Mouse (Mus musculus): ENCODE measurements at regions not wholly inside any gene's neighbourhood (a gene's known extent, or its start where the extent isn't known, plus 50 kb on each side); places are given as distances from the start of the nearest gene placed in this dataset.
A peak's percentile ranks its signal among the peaks of the same experiment; 100 is the strongest.

GRCm38 (mm10) chr16:5713476-5713875 is 171.7 kb upstream of the Rbfox1 start:
- Histone ChIP-seq H3K27ac (replicated peaks; ENCODE audit: low read depth, low read length) (no peak overlapping the region), H3K27me3 (ENCODE audit: control insufficient read depth, insufficient read depth, low read length) (no peaks in the 10 kb centered on the region), H3K4me2 (ENCODE audit: low read length) (no peak overlapping the region), H3K36me3 (ENCODE audit: control insufficient read depth, insufficient read depth, low read length) (no peaks in the 10 kb centered on the region), H3K9ac (replicated peaks; ENCODE audit: low read length) (no peak overlapping the region), H3K4me1 (ENCODE audit: control insufficient read depth, insufficient read depth, low read length) (no peaks in the 10 kb centered on the region), H3K9me3 (ENCODE audit: control insufficient read depth, low read length) (no peaks in the 10 kb centered on the region), H3K4me3 (replicated peaks; ENCODE audit: low read depth, low read length) (no peak overlapping the region)
- DNase-seq (no peak), ATAC-seq (ENCODE audit: low FRiP score, low TSS enrichment) (no peak)
- WGBS = 59% methylated on average over 4 of the region's 4 CpGs

- ATAC-seq (ENCODE audit: low FRiP score, low TSS enrichment) = no peak
- no peak overlapping the region for H3K27ac ChIP-seq (replicated peaks; ENCODE audit: low read depth, low read length)
- H3K27me3 ChIP-seq (ENCODE audit: control insufficient read depth, insufficient read depth, low read length) = no peaks in the 10 kb centered on the region
- H3K4me1 ChIP-seq (ENCODE audit: control insufficient read depth, insufficient read depth, low read length) = no peaks in the 10 kb centered on the region
- no peak overlapping the region for H3K9ac ChIP-seq (replicated peaks; ENCODE audit: low read length)
- no peak for DNase-seq
- WGBS = 78% methylated on average over 5 of the region's 5 CpGs
- no peak overlapping the region for H3K4me2 ChIP-seq (ENCODE audit: low read length)
- no peaks in the 10 kb centered on the region for H3K9me3 ChIP-seq (ENCODE audit: control insufficient read depth, low read length)
- no peak overlapping the region for H3K4me3 ChIP-seq (replicated peaks; ENCODE audit: low read depth, low read length)
- no peaks in the 10 kb centered on the region for H3K36me3 ChIP-seq (ENCODE audit: control insufficient read depth, insufficient read depth, low read length)
Observed at GRCm38 (mm10) chr16:5709831-5710230, 175.3 kb upstream of the Rbfox1 start.

GRCm38 (mm10) chr16:5700731-5701255 is 184.4 kb upstream of the Rbfox1 start:
- no peaks in the 10 kb centered on the region for H3K27me3 ChIP-seq (ENCODE audit: control insufficient read depth, insufficient read depth, low read length)
- DNase-seq (peak; percentile 59), ATAC-seq (ENCODE audit: low FRiP score, low TSS enrichment) (no peak)
- WGBS = 56% methylated on average over 9 of the region's 9 CpGs
- no peaks in the 10 kb centered on the region for H3K4me1 ChIP-seq (ENCODE audit: control insufficient read depth, insufficient read depth, low read length)
- no peak overlapping the region for H3K9ac ChIP-seq (replicated peaks; ENCODE audit: low read length)
- H3K36me3 ChIP-seq (ENCODE audit: control insufficient read depth, insufficient read depth, low read length) = no peaks in the 10 kb centered on the region
- no peaks in the 10 kb centered on the region for H3K9me3 ChIP-seq (ENCODE audit: control insufficient read depth, low read length)
- H3K4me3 ChIP-seq (replicated peaks; ENCODE audit: low read depth, low read length) = no peak overlapping the region
- H3K27ac ChIP-seq (replicated peaks; ENCODE audit: low read depth, low read length) = no peak overlapping the region
- H3K4me2 ChIP-seq (ENCODE audit: low read length) = no peak overlapping the region

- Histone ChIP-seq H3K36me3 (ENCODE audit: control insufficient read depth, insufficient read depth, low read length) (no peaks in the 10 kb centered on the region), H3K27ac (replicated peaks; ENCODE audit: low read depth, low read length) (no peak overlapping the region), H3K27me3 (ENCODE audit: control insufficient read depth, insufficient read depth, low read length) (no peaks in the 10 kb centered on the region), H3K4me2 (ENCODE audit: low read length) (no peak overlapping the region), H3K9ac (replicated peaks; ENCODE audit: low read length) (no peak overlapping the region), H3K4me3 (replicated peaks; ENCODE audit: low read depth, low read length) (no peak overlapping the region), H3K4me1 (ENCODE audit: control insufficient read depth, insufficient read depth, low read length) (no peaks in the 10 kb centered on the region), H3K9me3 (ENCODE audit: control insufficient read depth, low read length) (no peaks in the 10 kb centered on the region)
- ATAC-seq (ENCODE audit: low FRiP score, low TSS enrichment) = no peak
- 86% methylated on average over 3 of the region's 3 CpGs for WGBS
- DNase-seq = no peak
Observed at GRCm38 (mm10) chr16:5688322-5688721, 196.8 kb upstream of the Rbfox1 start.

- no peak overlapping the region for H3K4me3 ChIP-seq (replicated peaks; ENCODE audit: low read depth, low read length)
- 80% methylated on average over 6 of the region's 6 CpGs for WGBS
- no peaks in the 10 kb centered on the region for H3K9me3 ChIP-seq (ENCODE audit: control insufficient read depth, low read length)
- H3K4me2 ChIP-seq (ENCODE audit: low read length) = no peak overlapping the region
- H3K4me1 ChIP-seq (ENCODE audit: control insufficient read depth, insufficient read depth, low read length) = no peaks in the 10 kb centered on the region
- ATAC-seq (ENCODE audit: low FRiP score, low TSS enrichment) = no peak
- H3K9ac ChIP-seq (replicated peaks; ENCODE audit: low read length) = no peak overlapping the region
- H3K27me3 ChIP-seq (ENCODE audit: control insufficient read depth, insufficient read depth, low read length) = no peaks in the 10 kb centered on the region
- no peak for DNase-seq
- no peak overlapping the region for H3K27ac ChIP-seq (replicated peaks; ENCODE audit: low read depth, low read length)
- H3K36me3 ChIP-seq (ENCODE audit: control insufficient read depth, insufficient read depth, low read length) = no peaks in the 10 kb centered on the region
Observed at GRCm38 (mm10) chr16:5673372-5673960, 211.7 kb upstream of the Rbfox1 start.

- no peak for ATAC-seq (ENCODE audit: low FRiP score, low TSS enrichment)
- no peak overlapping the region for H3K4me2 ChIP-seq (ENCODE audit: low read length)
- H3K36me3 ChIP-seq (ENCODE audit: control insufficient read depth, insufficient read depth, low read length) = no peaks in the 10 kb centered on the region
- H3K4me3 ChIP-seq (replicated peaks; ENCODE audit: low read depth, low read length) = no peak overlapping the region
- H3K27me3 ChIP-seq (ENCODE audit: control insufficient read depth, insufficient read depth, low read length) = no peaks in the 10 kb centered on the region
- H3K4me1 ChIP-seq (ENCODE audit: control insufficient read depth, insufficient read depth, low read length) = no peaks in the 10 kb centered on the region
- no peak overlapping the region for H3K9ac ChIP-seq (replicated peaks; ENCODE audit: low read length)
- H3K9me3 ChIP-seq (ENCODE audit: control insufficient read depth, low read length) = no peaks in the 10 kb centered on the region
- WGBS = 60% methylated on average over 4 of the region's 4 CpGs
- DNase-seq = peak; percentile 37
- peak overlapping the region; percentile 37; the same call in 1 of the 2 replicates for H3K27ac ChIP-seq (replicated peaks; ENCODE audit: low read depth, low read length)
Observed at GRCm38 (mm10) chr16:5672871-5673270, 212.3 kb upstream of the Rbfox1 start.

GRCm38 (mm10) chr16:5668403-5668967 is 216.7 kb upstream of the Rbfox1 start:
- Histone ChIP-seq H3K27ac (replicated peaks; ENCODE audit: low read depth, low read length) (no peak overlapping the region), H3K9me3 (ENCODE audit: control insufficient read depth, low read length) (no peaks in the 10 kb centered on the region), H3K4me3 (replicated peaks; ENCODE audit: low read depth, low read length) (no peak overlapping the region), H3K4me2 (ENCODE audit: low read length) (no peak overlapping the region), H3K4me1 (ENCODE audit: control insufficient read depth, insufficient read depth, low read length) (no peaks in the 10 kb centered on the region), H3K9ac (replicated peaks; ENCODE audit: low read length) (no peak overlapping the region), H3K36me3 (ENCODE audit: control insufficient read depth, insufficient read depth, low read length) (no peaks in the 10 kb centered on the region), H3K27me3 (ENCODE audit: control insufficient read depth, insufficient read depth, low read length) (no peaks in the 10 kb centered on the region)
- DNase-seq (peak; percentile 12), ATAC-seq (ENCODE audit: low FRiP score, low TSS enrichment) (no peak)
- 47% methylated on average over 4 of the region's 4 CpGs for WGBS

GRCm38 (mm10) chr16:5661918-5662317 is 223.2 kb upstream of the Rbfox1 start:
- Histone ChIP-seq H3K4me3 (replicated peaks; ENCODE audit: low read depth, low read length) (no peak overlapping the region), H3K4me1 (ENCODE audit: control insufficient read depth, insufficient read depth, low read length) (no peaks in the 10 kb centered on the region), H3K36me3 (ENCODE audit: control insufficient read depth, insufficient read depth, low read length) (no peaks in the 10 kb centered on the region), H3K27ac (replicated peaks; ENCODE audit: low read depth, low read length) (no peak overlapping the region), H3K9me3 (ENCODE audit: control insufficient read depth, low read length) (no peaks in the 10 kb centered on the region), H3K27me3 (ENCODE audit: control insufficient read depth, insufficient read depth, low read length) (no peaks in the 10 kb centered on the region), H3K4me2 (ENCODE audit: low read length) (no peak overlapping the region), H3K9ac (replicated peaks; ENCODE audit: low read length) (no peak overlapping the region)
- DNase-seq (peak; percentile 35), ATAC-seq (ENCODE audit: low FRiP score, low TSS enrichment) (no peak)
- 81% methylated on average over 5 of the region's 5 CpGs for WGBS

- H3K4me1 ChIP-seq (ENCODE audit: control insufficient read depth, insufficient read depth, low read length) = no peaks in the 10 kb centered on the region
- no peak for ATAC-seq (ENCODE audit: low FRiP score, low TSS enrichment)
- no peak overlapping the region for H3K9ac ChIP-seq (replicated peaks; ENCODE audit: low read length)
- H3K4me2 ChIP-seq (ENCODE audit: low read length) = no peak overlapping the region
- 77% methylated on average over 1 of the region's 1 CpGs for WGBS
- H3K27me3 ChIP-seq (ENCODE audit: control insufficient read depth, insufficient read depth, low read length) = no peaks in the 10 kb centered on the region
- no peak for DNase-seq
- no peak overlapping the region for H3K4me3 ChIP-seq (replicated peaks; ENCODE audit: low read depth, low read length)
- H3K27ac ChIP-seq (replicated peaks; ENCODE audit: low read depth, low read length) = no peak overlapping the region
- no peaks in the 10 kb centered on the region for H3K36me3 ChIP-seq (ENCODE audit: control insufficient read depth, insufficient read depth, low read length)
- no peaks in the 10 kb centered on the region for H3K9me3 ChIP-seq (ENCODE audit: control insufficient read depth, low read length)
Observed at GRCm38 (mm10) chr16:5651551-5651950, 233.6 kb upstream of the Rbfox1 start.
